Mouse (Mus musculus) right cerebral cortex, postnatal 4 days (tissue): ENCODE measurements around the gene 0610010K14Rik.

Source experiments
- DNase-seq: peaks from one replicate; pipeline ENCODE4 v3.0.0-alpha.2; 2022

0610010K14Rik gene

DNA sequence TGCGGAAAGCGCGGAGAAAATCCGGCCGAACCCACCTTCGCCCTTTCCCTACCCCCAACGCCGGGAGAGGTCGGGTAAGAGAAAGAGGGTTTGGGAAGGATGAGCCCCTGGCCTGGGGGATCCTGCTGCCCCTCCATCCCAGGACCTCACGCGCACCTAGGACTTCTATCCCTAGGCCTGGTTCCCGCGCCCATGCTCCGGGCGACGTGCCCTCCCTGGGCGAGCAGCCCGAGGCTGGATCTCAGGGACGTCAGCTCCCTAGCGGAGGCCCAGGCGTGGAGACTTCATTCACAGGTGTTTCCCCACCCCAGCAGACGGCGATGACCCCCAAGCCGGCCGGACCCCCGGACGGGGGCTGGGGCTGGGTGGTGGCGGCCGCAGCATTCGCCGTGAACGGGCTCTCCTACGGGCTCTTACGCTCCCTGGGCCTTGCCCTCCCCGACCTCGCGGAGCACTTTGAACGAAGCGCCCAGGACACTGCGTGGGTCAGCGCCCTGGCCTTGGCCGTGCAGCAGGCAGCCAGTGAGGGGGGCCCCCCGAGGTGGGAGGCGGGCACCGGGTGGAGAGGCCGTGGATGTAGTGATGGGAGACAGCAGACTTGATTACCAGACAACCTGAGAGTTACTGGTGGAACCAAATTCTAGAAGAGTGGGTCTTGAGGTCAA lies 23.4 kb downstream of the 0610010K14Rik start:
- no peak for DNase-seq

DNA sequence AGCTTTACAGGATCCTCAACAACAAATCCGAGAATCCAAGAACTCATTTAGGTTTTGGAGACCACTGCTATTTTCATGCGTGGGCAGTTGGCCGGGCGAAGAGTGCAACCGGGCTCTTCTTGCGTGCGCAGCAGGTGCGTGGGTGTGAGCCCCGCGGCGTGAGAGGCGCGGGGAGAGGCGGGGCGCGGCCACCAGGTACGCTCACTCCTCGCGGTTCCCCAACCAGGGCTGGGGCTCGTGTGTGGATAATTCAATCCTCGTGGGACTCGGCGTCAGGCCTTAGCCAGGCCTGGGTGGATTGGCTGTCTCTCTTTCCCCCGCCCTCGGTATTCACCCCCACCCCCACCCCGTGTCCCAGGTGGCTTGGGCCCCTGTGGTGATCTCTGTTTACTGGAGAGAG lies 24.0 kb downstream of the 0610010K14Rik start:
- no peak for DNase-seq

DNA sequence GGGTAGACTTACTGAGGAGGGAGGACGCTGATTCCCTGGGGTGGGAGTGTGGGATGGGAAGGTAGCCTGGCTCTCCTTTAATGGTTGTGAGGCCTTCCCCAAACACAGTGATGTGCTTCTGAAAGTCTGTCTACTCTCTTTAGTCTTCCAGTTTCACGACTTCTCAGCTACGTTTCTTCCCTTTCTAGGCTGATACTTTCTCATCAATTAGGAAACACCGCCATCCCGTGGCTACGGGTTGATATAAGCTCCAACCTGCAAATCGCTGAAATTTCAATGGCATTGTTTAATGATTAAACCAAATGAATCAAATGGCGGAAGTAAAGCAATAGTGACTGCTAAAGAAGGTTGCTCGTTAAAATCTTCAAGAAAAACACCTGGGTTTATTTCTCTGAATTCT lies 24.8 kb downstream of the 0610010K14Rik start:
- DNase-seq, result peak; percentile 72

DNA sequence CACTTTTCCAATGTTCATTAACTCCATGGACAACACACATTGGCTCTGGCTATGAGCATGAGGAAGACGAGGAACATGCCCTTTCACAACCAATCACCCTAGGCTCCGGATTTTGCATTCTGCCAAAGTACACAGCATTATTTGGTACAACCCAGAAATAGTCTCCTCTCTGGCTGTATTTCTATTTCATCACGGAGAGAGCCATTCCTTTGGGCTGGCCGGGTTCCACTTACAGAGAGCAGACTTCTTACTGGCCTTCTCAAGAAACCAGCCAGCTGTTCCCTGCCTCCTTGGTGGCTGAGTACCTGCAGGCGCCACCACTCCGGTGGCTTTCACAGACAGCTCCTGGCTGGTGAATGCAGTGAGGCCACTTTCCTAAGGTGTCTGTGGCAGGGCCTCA lies 25.3 kb downstream of the 0610010K14Rik start, which contains the start of gene Slc16a11:
Slc16a11 (plus strand) TSS at position 330 of the 400 bp plus-strand sequence.
- DNase-seq, result no peak

DNA sequence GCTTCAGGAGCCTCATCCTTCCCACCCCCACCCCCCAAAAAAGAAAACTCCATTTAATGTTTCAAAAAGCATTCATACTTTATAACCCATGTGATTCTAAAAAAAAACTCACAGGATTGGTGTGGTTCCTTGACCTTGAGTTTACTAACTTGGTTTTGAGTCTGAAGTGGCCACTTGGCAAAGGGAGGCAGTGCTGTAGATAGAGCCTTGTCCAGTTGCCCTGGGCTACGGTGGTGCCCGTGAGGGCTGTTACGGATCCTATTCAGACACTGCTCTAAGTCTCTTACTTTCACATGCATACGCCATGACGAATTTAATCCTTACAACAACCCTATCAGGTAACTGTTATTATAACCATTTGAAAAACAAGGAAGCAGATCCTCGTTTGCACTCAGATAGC lies 25.7 kb downstream of the 0610010K14Rik start:
- DNase-seq, result no peak

DNA sequence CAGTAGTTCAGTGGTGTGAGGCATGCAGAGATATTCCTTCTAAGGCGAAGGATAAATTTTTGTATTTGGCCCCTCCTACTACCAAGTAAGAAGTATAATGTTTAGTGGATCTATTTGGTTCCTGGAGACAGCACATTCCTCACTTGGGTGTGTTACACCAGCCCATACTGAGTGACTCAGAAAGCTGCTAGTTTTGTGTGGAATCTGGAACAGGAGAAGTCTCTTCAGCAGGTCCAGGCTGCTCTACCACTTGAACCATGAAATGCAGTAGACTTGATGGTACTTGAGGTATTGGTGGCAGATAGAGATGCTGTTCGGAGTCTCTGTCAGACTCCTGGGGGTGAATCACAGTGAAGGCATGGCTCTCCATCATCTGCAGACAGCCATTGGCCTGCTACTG lies 27.0 kb downstream of the 0610010K14Rik start:
- DNase-seq, result no peak

DNA sequence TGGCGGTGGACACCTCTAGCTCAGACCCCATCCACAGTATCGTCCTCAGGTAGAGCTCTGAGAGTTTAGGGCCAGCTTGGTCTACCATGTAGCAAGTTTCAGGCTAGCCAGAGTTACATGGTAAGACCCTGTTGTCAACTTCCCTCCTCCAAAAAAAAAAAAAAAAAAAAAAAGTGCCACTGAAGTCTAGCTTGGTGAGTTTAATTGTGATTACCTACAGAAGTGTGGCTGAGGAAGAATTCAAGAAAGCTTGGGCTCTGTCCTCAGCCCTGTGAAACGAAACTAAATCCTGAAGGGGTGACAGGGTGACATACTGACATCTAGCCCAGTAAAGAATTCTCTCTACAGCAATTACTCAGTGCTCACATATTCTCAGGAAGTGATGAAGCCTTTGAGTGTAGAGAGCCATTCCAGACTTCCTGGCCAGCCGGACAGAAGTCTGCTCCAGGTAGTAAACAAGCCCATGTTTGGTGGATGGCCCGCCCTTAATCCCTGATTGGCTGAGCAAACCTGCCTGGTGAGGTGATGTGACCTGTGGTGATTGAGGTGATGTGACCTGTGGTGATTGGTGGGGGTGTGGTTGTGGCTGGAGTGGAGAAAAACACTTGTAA lies 28.8 kb downstream of the 0610010K14Rik start:
- DNase-seq, result no peak

DNA sequence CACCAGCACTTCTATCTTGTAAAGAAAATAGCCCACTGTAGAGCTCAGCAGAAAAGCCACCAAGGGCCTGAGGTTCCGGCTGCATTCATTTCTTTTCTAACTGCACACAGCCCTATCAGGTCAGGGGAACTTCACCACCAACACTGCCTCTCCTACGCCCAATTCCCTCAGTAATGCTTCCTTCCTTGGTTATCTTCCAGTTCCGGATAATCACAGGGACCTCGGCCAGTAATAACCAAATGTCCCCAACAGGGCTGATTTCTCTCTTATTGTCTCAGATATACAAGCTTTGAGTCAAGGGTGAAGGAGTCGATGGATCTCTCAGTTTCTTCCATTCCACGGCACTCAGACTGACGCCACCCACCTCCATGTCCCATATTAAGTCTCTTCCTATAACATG lies 30.4 kb downstream of the 0610010K14Rik start:
- DNase-seq, result no peak

DNA sequence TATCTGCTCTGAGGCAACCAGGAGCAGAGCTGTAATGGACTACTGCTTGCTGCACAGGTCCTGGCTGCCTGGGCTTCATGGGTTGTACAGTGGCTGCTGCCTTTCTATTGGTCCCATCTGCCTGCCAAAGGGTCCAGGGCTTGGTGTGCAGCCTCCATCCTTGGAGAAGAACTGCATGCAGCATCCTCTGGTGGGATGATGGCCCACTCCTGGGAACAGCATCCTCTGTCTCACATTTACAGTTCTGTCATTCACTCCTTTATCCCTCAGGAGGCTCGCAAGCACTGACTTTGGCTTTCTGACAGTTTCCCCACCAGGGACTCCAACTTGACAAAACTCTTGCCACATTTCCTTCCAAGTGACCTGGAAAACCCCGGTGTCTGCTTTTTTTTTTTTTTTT lies 30.9 kb downstream of the 0610010K14Rik start:
- DNase-seq, result no peak

DNA sequence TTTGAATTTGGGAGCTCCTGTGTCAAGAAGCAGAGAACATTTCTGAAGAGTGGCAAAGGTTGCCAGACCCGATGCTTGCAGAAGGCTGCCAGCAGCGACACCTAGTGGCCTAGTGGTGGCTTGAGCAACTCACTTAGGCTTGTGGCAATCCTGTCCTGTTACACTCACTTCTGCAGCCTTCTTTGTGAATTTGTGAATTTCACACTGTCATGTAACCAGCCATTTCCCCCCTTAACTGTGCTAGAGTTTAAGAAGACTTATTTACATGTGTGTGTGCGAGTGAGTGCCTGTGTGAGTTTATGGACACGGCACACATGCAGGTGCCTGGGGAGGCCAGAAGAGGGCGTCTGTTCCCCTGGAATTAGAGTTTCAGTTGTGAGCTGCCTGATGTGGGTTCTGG lies 36.0 kb downstream of the 0610010K14Rik start:
- peak; percentile 91 for DNase-seq

DNA sequence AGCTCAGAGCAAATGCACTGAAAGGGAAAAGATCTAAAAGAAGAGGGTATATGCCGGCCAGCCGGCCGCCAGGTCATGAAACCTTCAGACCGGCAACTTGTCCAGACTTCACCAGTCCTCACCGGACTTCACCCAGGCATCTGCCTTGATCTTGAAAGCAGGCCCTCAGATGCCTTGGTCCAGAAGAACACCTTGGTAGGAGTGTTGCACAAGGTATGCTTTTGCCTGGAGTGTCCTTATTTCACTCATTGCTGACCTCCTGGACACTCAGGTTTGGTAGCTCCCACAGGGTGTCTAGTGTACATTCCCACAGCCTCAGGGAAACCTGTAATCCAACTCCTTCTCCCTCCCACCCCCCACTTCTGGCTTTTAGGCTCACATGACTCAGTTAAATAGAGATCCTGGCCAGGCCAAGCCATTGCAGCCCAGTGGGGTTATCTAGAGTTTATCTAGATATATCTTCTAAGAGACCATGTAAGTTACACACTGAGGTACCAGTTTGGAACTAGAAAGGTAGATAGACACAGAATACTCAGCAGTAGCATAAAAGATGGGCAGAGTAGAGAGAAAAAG lies 37.6 kb downstream of the 0610010K14Rik start:
- DNase-seq, result no peak

DNA sequence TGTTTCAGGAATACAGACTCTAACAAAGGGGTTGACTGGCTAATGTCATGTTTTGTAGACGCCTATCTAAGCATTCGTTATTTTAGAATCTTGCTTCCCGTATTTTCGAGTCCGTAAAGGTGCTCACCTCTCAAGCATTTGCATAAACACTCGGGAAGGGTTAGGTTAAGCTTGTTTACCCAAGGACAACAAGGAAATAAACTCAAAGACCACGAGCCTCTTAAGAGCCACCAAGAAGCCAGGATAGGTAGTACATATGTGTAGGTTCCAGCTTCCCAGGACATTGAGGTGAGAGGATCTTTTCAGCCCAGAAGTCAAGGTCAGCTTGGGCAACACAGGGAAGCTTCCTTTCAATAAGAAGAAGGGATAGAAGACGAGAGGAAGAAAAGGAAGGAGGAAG lies 38.6 kb downstream of the 0610010K14Rik start:
- DNase-seq, result no peak

DNA sequence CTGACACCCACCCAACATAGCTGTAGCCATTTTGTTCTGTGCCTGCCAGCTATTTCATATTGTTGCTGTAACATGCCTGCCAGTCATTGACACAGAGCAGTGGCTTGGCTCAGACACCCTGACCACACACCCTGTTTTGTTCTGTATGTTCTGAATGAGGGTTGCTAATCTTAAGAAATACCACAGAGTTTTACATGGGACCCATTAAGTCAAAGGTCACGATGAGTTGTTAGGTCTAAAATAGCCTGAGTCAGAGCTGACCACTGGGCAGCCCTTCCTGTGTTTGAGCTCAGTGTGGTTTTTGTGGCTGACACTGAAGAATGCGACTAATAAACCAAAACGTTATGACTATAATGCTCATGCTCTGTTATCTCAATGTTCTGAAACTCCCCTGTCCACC lies 39.4 kb downstream of the 0610010K14Rik start:
- no peak for DNase-seq

DNA sequence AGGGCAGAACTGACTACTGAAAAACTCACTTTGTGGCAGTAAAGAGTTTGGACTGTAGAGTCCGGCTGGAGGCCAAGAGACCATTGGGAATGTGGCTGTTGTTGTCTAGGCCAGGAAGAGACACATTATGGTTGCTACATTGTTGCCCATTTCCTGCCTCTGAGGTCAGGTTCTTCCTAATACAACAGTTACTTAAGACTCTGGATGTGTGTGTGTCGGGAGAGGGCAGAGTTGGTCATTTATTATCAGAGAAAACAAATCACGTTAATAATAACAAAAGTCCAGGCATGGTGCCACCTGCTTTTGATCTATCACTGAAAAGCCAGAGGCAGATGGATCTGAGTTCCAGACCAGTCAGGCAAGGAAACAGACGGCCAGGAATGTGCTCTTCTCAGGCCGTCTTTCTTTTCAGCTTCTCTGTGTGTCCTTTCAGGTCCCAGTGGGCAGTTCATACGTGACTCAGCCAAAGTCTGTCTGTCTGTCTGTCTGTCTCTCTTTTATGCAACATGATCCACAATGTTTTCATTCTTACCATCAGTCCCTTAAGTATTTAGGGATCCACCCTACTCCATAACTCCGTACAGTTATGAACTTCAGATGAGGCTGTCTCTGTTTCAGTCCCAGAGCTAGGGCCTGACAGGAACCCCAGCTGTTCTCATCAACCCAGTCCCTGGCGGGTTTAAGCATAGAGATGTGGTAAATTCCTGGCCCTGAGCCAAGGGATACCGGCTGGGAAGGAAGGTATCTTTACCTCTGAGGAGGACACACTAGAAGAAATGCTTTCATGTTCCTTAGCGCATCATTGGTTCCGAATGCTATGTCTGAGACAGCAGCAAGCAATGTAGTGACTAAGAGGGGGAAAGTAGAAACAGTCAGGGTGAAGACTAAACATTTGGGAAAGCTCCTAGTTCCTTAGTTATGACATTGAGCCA lies 44.1 kb downstream of the 0610010K14Rik start:
- no peak for DNase-seq

DNA sequence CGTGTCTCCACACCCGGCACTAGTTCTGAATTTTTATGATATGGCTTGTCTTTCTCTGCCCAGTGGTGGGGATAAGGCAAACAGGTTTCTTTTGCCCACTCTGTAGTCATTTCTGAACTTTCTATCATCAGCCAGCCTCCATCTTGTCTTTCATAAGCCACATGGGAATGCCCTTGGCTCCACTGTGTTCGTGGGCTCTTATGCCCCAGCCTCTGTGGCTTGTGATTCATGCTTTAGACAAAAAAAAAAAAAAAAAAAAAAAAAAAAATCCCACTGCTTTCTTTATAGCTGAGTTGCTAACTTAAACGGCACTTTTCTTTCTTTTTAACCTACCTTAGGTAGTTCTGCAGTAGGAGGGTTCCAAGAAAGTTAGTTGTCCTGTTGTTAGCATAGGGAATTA lies 45.6 kb downstream of the 0610010K14Rik start:
- DNase-seq, result no peak

DNA sequence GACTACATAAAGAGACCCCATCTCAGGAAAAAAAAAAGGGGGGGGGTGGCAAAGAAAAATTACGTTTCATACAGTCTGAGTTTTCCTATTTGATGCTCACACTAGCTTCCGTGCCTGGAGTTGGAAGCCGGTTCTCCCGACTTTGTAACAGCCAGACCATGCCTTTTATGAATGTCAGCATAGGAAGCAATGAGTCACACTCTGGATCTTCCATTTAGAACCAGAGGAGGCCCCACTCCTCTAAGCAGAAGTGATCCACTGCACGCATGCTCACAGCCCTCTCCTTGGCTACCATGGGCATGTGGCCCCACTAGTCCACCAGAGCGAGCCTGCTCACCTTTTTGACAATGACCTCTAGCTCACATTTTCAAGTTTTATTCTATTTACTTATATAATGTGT lies 46.5 kb downstream of the 0610010K14Rik start:
- DNase-seq, result no peak

DNA sequence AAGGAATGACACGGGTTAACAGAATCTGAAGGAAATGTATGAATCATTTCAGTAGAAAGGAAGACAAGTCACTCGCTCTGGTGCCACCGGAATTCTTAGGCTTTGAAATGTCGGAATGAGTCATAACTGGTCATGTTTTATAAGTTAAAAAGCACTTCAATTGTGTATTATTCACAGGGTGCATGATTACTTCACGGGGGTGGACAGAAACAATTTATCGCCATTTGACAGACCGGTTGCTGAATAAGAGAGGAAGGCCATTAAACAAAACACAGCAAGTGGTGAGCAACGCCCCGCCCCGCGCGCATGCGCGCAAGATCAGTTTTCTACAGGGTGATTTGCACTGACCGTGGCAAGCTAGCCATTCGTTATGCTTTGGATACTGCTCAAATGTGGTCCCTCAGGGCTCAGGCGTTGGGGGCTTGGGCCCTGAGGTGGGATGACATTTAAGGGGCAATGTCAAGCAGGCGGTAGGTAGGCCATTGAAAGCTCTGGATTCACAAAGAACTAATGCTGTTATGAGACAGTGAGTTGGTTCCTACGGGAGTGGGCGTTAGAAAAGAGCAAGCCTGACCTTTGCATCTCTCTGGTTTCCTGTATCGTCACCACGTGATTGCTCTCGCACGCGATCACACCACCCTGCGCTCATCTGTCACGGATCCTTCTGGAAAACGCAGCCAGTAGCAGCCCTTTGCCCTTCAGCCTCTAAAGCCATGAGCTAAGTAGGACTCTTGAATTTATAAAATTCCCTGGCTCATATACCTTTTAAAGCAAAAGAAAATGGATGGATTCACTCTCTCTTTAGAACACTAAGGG lies 48.2 kb downstream of the 0610010K14Rik start:
- DNase-seq, result no peak
